27 mouse cellular contexts compared by ENCODE assay signal in genomic region chr1:51458089-51458488, GRCm38 (mm10).
"Had no signal": no experiment of that assay in that cellular context is flagged by ENCODE, and none has a peak within 500 bp of the region (broad histone marks: within the 10 kb centered on the region; RNA-seq: fewer than 3 reads in every experiment).

No protein-coding gene starts in this region.

- H3K36me3 ChIP-seq: heart, embryonic 10.5 days; heart, embryonic 12.5 days; hindbrain, embryonic 10.5 days; hindbrain, embryonic 12.5 days; intestine, embryonic 15.5 days; limb, embryonic 10.5 days; limb, embryonic 12.5 days; liver, embryonic 13.5 days; liver, embryonic 15.5 days had no signal

- H3K4me3 ChIP-seq: gastrocnemius, adult 2 months; heart, adult 2 months; heart, embryonic 10.5 days; heart, embryonic 12.5 days; hindbrain, embryonic 10.5 days; hindbrain, embryonic 12.5 days; intestine, embryonic 15.5 days; layer of hippocampus, adult 2 months; left cerebral cortex, adult 2 months; limb, embryonic 10.5 days; limb, embryonic 12.5 days; liver, embryonic 13.5 days; liver, embryonic 15.5 days had no signal

- H3K27me3 ChIP-seq: heart, embryonic 12.5 days; hindbrain, embryonic 12.5 days; intestine, embryonic 15.5 days; limb, embryonic 12.5 days; liver, embryonic 13.5 days; liver, embryonic 15.5 days had no signal

- DNase-seq: gastrocnemius, adult 2 months; gastrocnemius, postnatal 10 days; gastrocnemius, postnatal 25 days; heart, adult 2 months; heart, postnatal 10 days; heart, postnatal 4 days; kidney, adult 18-20 months; kidney, adult 8-10 months; kidney, postnatal 10 days; kidney, postnatal 25 days; kidney, postnatal 4 days; liver; liver, embryonic 13.5 days had no signal

- H3K9me3 ChIP-seq: heart, embryonic 10.5 days; heart, embryonic 12.5 days; hindbrain, embryonic 10.5 days; hindbrain, embryonic 12.5 days; intestine, embryonic 15.5 days; limb, embryonic 10.5 days; limb, embryonic 12.5 days; liver, embryonic 13.5 days; liver, embryonic 15.5 days had no signal

- H3K4me1 ChIP-seq: heart, embryonic 10.5 days; heart, embryonic 12.5 days; hindbrain, embryonic 10.5 days; hindbrain, embryonic 12.5 days; intestine, embryonic 15.5 days; liver, embryonic 13.5 days; liver, embryonic 15.5 days had no signal

- H3K27ac ChIP-seq: gastrocnemius, adult 2 months; heart, adult 2 months; heart, embryonic 10.5 days; hindbrain, embryonic 10.5 days; hindbrain, embryonic 12.5 days; hindbrain, embryonic 14.5 days; intestine, embryonic 15.5 days; layer of hippocampus, adult 2 months; left cerebral cortex, adult 2 months; limb, embryonic 10.5 days; limb, embryonic 12.5 days; liver, embryonic 13.5 days; liver, embryonic 15.5 days had no signal

- ATAC-seq: hindbrain, embryonic 16.5 days; inflammation-experienced regulatory T-cells, adult 6 months; intestine, postnatal 0 days had no signal
